Mouse (Mus musculus): ENCODE measurements at regions not wholly inside any gene's neighbourhood (a gene's known extent, or its start where the extent isn't known, plus 50 kb on each side); places are given as distances from the start of the nearest gene placed in this dataset.

- DNase-seq (ENCODE audit: low read depth in 1 of 2, low spot score in 2 of 2): no peak
These were observed 583.4 kb upstream of the Gm19410 start for GRCm38 (mm10) chr8:35182141-35182540.

GRCm38 (mm10) chr8:35183423-35183822, 582.2 kb upstream of the Gm19410 start:
- DNase-seq (ENCODE audit: low read depth in 1 of 2, low spot score in 2 of 2): no peak

- DNase-seq (ENCODE audit: low read depth in 1 of 2, low spot score in 2 of 2): no peak
These were observed 580.4 kb upstream of the Gm19410 start for GRCm38 (mm10) chr8:35185165-35185564.

- DNase-seq (ENCODE audit: low read depth in 1 of 2, low spot score in 2 of 2): no peak
These were observed 577.1 kb upstream of the Gm19410 start for GRCm38 (mm10) chr8:35188531-35188930.

GRCm38 (mm10) chr8:35189695-35190094, 575.9 kb upstream of the Gm19410 start:
- DNase-seq (ENCODE audit: low read depth in 1 of 2, low spot score in 2 of 2): no peak

- DNase-seq (ENCODE audit: low read depth in 1 of 2, low spot score in 2 of 2): no peak
These were observed 573.1 kb upstream of the Gm19410 start for GRCm38 (mm10) chr8:35192515-35192914.

- DNase-seq (ENCODE audit: low read depth in 1 of 2, low spot score in 2 of 2): no peak
These were observed 571.8 kb upstream of the Gm19410 start for GRCm38 (mm10) chr8:35193771-35194170.

GRCm38 (mm10) chr8:35196189-35196588, 569.4 kb upstream of the Gm19410 start:
- DNase-seq (ENCODE audit: low read depth in 1 of 2, low spot score in 2 of 2): no peak

- DNase-seq (ENCODE audit: low read depth in 1 of 2, low spot score in 2 of 2): no peak
These were observed 566.8 kb upstream of the Gm19410 start for GRCm38 (mm10) chr8:35198766-35199165.

- no peak for DNase-seq (ENCODE audit: low read depth in 1 of 2, low spot score in 2 of 2)
These were observed 564.2 kb upstream of the Gm19410 start for GRCm38 (mm10) chr8:35201416-35201815.

- no peak for DNase-seq (ENCODE audit: low read depth in 1 of 2, low spot score in 2 of 2)
These were observed 560.6 kb upstream of the Gm19410 start for GRCm38 (mm10) chr8:35204971-35205370.

- no peak for DNase-seq (ENCODE audit: low read depth in 1 of 2, low spot score in 2 of 2)
These were observed 560.1 kb upstream of the Gm19410 start for GRCm38 (mm10) chr8:35205536-35205935.

GRCm38 (mm10) chr8:35206271-35206670, 559.3 kb upstream of the Gm19410 start:
- no peak for DNase-seq (ENCODE audit: low read depth in 1 of 2, low spot score in 2 of 2)

- DNase-seq (ENCODE audit: low read depth in 1 of 2, low spot score in 2 of 2): no peak
These were observed 557.2 kb upstream of the Gm19410 start for GRCm38 (mm10) chr8:35208357-35208756.

GRCm38 (mm10) chr8:35211506-35212452, 553.8 kb upstream of the Gm19410 start:
- DNase-seq (ENCODE audit: low read depth in 1 of 2, low spot score in 2 of 2): no peak

GRCm38 (mm10) chr8:35213515-35213914, 552.1 kb upstream of the Gm19410 start:
- DNase-seq (ENCODE audit: low read depth in 1 of 2, low spot score in 2 of 2): no peak

- DNase-seq (ENCODE audit: low read depth in 1 of 2, low spot score in 2 of 2): no peak
These were observed 548.0 kb upstream of the Gm19410 start for GRCm38 (mm10) chr8:35217604-35218003.

- DNase-seq (ENCODE audit: low read depth in 1 of 2, low spot score in 2 of 2): no peak
These were observed 547.3 kb upstream of the Gm19410 start for GRCm38 (mm10) chr8:35218327-35218726.

GRCm38 (mm10) chr8:35224053-35224924, 541.3 kb upstream of the Gm19410 start:
- DNase-seq (ENCODE audit: low read depth in 1 of 2, low spot score in 2 of 2): no peak

- no peak for DNase-seq (ENCODE audit: low read depth in 1 of 2, low spot score in 2 of 2)
These were observed 540.7 kb upstream of the Gm19410 start for GRCm38 (mm10) chr8:35224925-35225244.

GRCm38 (mm10) chr8:35227079-35227478, 538.5 kb upstream of the Gm19410 start:
- DNase-seq (ENCODE audit: low read depth in 1 of 2, low spot score in 2 of 2): no peak

GRCm38 (mm10) chr8:35228449-35228848, 537.1 kb upstream of the Gm19410 start:
- no peak for DNase-seq (ENCODE audit: low read depth in 1 of 2, low spot score in 2 of 2)

Measured in monocyte, adult 2 months (primary cell).